Mouse (Mus musculus) kidney, postnatal 0 days (tissue): ENCODE results near the gene Slc7a9. TPM values are rescaled to one million over a fixed set of nuclear protein-coding genes. Genes with fewer than 3 reads are reported as not detected.

ENCODE experiments used
- ATAC-seq: fragments of 200-750 bp; cut with Nextera tagmentation; replicated peaks from 2 replicates; pipeline ENCODE4 v1.8.0; 2017; ENCODE audit warnings: low read depth, moderate number of reproducible peaks, moderate TSS enrichment, moderate library complexity; ENCODE audit not compliant: low FRiP score
- DNase-seq: peaks from one replicate; pipeline ENCODE4 v3.0.0-alpha.2; 2016; ENCODE audit warnings: low spot score
- H3K27ac ChIP-seq: fragments of 300-500 bp; sonication (generic); 2 replicates; pipeline ENCODE4 v1.5.1; 2014; ENCODE audit warnings: mild to moderate bottlenecking
- H3K27me3 ChIP-seq: fragments of 300-500 bp; sonication (generic); 2 replicates; pipeline ENCODE4 v1.6.1; 2014; ENCODE audit warnings: low read length, mixed read lengths; ENCODE audit not compliant: insufficient read depth
- H3K36me3 ChIP-seq: fragments of 300-500 bp; sonication (generic); 2 replicates; pipeline ENCODE4 v1.6.1; 2014; ENCODE audit warnings: low read length, mixed read lengths; ENCODE audit not compliant: insufficient read depth
- H3K4me1 ChIP-seq: fragments of 300-500 bp; sonication (generic); replicated peaks from 2 replicates; pipeline ENCODE4 v1.6.1; 2014; ENCODE audit warnings: antibody characterized with exemption, low read length, mixed read lengths; ENCODE audit not compliant: insufficient read depth
- H3K4me2 ChIP-seq: fragments of 300-500 bp; sonication (generic); 2 replicates; pipeline ENCODE4 v1.6.1; 2014; ENCODE audit warnings: mild to moderate bottlenecking, low read length, moderate library complexity, mixed read lengths
- H3K4me3 ChIP-seq: fragments of 300-500 bp; sonication (generic); replicated peaks from 2 replicates; pipeline ENCODE4 v1.5.1; 2014; ENCODE audit warnings: low read depth, low read length
- H3K9ac ChIP-seq: fragments of 300-500 bp; sonication (generic); 2 replicates; pipeline ENCODE4 v1.6.1; 2014; ENCODE audit warnings: low read depth, low read length
- H3K9me3 ChIP-seq: fragments of 300-500 bp; sonication (generic); replicated peaks from 2 replicates; pipeline ENCODE4 v1.6.1; 2016; ENCODE audit warnings: low read length, inconsistent platforms, mixed read lengths
- CTCF ChIP-seq: IDR thresholded peaks from 2 replicates; pipeline ENCODE4 v1.5.1; 2016; ENCODE audit warnings: antibody characterized with exemption, low read depth, mild to moderate bottlenecking, moderate library complexity
- WGBS: fragments of 180-500 bp; shearing (Covaris S2); extraction: QIAGEN DNeasy Blood & Tissue Kit; methylation state at CpG from one replicate; pipeline ENCODE4 v1.1.7; 2014; 5-methylcytosine and 5-hydroxymethylcytosine counted together
- polyA plus RNA-seq: library from polyadenylated mRNA; unstranded; fragments of >200 nt; fragmentation: Nextera tagmentation; extraction: Ambion mirVana; gene quantifications from 2 replicates; pipeline ENCODE4 v1.2.1, GENCODE M21; 2015

Gene Slc7a9
- polyA plus RNA-seq, 1 experiment from 2014 or later: 31.8 TPM

GRCm38 (mm10) chr7:35491005-35491404 lies 42.4 kb downstream of the Slc7a9 start:
- Histone ChIP-seq H3K4me1 (no peaks in the 10 kb centered on the region), H3K9ac (no peak overlapping the region), H3K27me3 (no peaks in the 10 kb centered on the region), H3K4me3 (no peak overlapping the region), H3K36me3 (no peaks in the 10 kb centered on the region), H3K4me2 (no peak overlapping the region), H3K27ac (no peak overlapping the region), H3K9me3 (no peaks in the 10 kb centered on the region)
- ATAC-seq (no peak), DNase-seq (no peak)
- TF ChIP-seq CTCF: no peak
- WGBS: 76% methylated on average over 1 of the region's 1 CpGs

GRCm38 (mm10) chr7:35497516-35497915 lies 48.9 kb downstream of the Slc7a9 start:
- DNase-seq: no peak
- Histone ChIP-seq H3K4me2 (no peak overlapping the region), H3K27me3 (no peaks in the 10 kb centered on the region), H3K9ac (no peak overlapping the region), H3K4me3 (no peak overlapping the region), H3K27ac (no peak overlapping the region), H3K9me3 (no peaks in the 10 kb centered on the region), H3K4me1 (no peaks in the 10 kb centered on the region), H3K36me3 (no peaks in the 10 kb centered on the region)
- TF ChIP-seq CTCF: no peak
- no peak for ATAC-seq
- 100% methylated on average over 2 of the region's 2 CpGs for WGBS

- no peaks in the 10 kb centered on the region for H3K36me3 ChIP-seq
- ATAC-seq: no peak
- H3K9ac ChIP-seq: no peak overlapping the region
- no peaks in the 10 kb centered on the region for H3K27me3 ChIP-seq
- no peaks in the 10 kb centered on the region for H3K9me3 ChIP-seq
- no peak overlapping the region for H3K27ac ChIP-seq
- TF ChIP-seq CTCF: peak; percentile 63
- 19% methylated on average over 4 of the region's 4 CpGs for WGBS
- peak; percentile 66 for DNase-seq
- no peaks in the 10 kb centered on the region for H3K4me1 ChIP-seq
- no peak overlapping the region for H3K4me3 ChIP-seq
- H3K4me2 ChIP-seq: no peak overlapping the region
Measured at GRCm38 (mm10) chr7:35501995-35502394, 53.4 kb downstream of the Slc7a9 start.

Other genes starting within 250 kb of the Slc7a9 start
- 3.7 and 4.1 TPM in 2 replicates for gene Lrp3, start 233.3 kb upstream of the Slc7a9 start, polyA plus RNA-seq
- gene Gpatch1, start 130.4 kb upstream of the Slc7a9 start, polyA plus RNA-seq: 17.0 and 17.6 TPM in 2 replicates
- gene Rhpn2, start 114.6 kb upstream of the Slc7a9 start, polyA plus RNA-seq: 14.6 and 15.1 TPM in 2 replicates
- gene Faap24, start 52.0 kb upstream of the Slc7a9 start, polyA plus RNA-seq: 14.3 and 15.4 TPM in 2 replicates
- gene Cep89, start 51.8 kb upstream of the Slc7a9 start, polyA plus RNA-seq: 32.2 and 34.1 TPM in 2 replicates
- 0.38 and 0.62 TPM in 2 replicates for gene Tdrd12, start 88.9 kb downstream of the Slc7a9 start, polyA plus RNA-seq
- gene Nudt19, start 107.5 kb downstream of the Slc7a9 start, polyA plus RNA-seq: 135 and 138 TPM in 2 replicates
- gene Rgs9bp, start 136.8 kb downstream of the Slc7a9 start, polyA plus RNA-seq: 0.05 and 0.11 TPM in 2 replicates
- 18.5 and 19.5 TPM in 2 replicates for gene Ankrd27, start 137.4 kb downstream of the Slc7a9 start, polyA plus RNA-seq
- 213 and 233 TPM in 2 replicates for gene Pdcd5, start 198.7 kb downstream of the Slc7a9 start, polyA plus RNA-seq